Mouse (Mus musculus) B cell, adult 2 months (primary cell): ENCODE measurements around the gene Rab11b.

ENCODE experiments used
- DNase-seq, 2 experiments: peaks; one replicate each; pipeline ENCODE4 v3.0.0; 2022

The Rab11b gene

GRCm38 (mm10) chr17:33760255-33761165, at the start of gene Rab11b:
Rab11b (minus strand) TSS chr17:33760530.
- peak; percentile 95 to 97 for DNase-seq

GRCm38 (mm10) chr17:33808192-33808591, 47.9 kb upstream of the Rab11b start:
- DNase-seq: no peak

GRCm38 (mm10) chr17:33807181-33807888, 47.0 kb upstream of the Rab11b start:
- DNase-seq: no peak

GRCm38 (mm10) chr17:33804745-33805144, 44.4 kb upstream of the Rab11b start:
- DNase-seq: no peak

- DNase-seq: no peak
Measured at GRCm38 (mm10) chr17:33804205-33804604, 43.9 kb upstream of the Rab11b start.

- DNase-seq: no peak
Measured at GRCm38 (mm10) chr17:33802221-33802620, 41.9 kb upstream of the Rab11b start.

GRCm38 (mm10) chr17:33799277-33799676, 38.9 kb upstream of the Rab11b start:
- DNase-seq: no peak

GRCm38 (mm10) chr17:33798306-33798705, 38.0 kb upstream of the Rab11b start:
- DNase-seq: no peak

- DNase-seq: no peak
Measured at GRCm38 (mm10) chr17:33788732-33789131, 28.4 kb upstream of the Rab11b start.

GRCm38 (mm10) chr17:33786375-33786774, 26.0 kb upstream of the Rab11b start:
- no peak for DNase-seq

GRCm38 (mm10) chr17:33784939-33785338, 24.6 kb upstream of the Rab11b start:
- no peak for DNase-seq

- no peak for DNase-seq
Measured at GRCm38 (mm10) chr17:33783408-33783807, 23.1 kb upstream of the Rab11b start.

GRCm38 (mm10) chr17:33782067-33782466, 21.7 kb upstream of the Rab11b start:
- DNase-seq: peak in 1 of 2 experiments; percentile 10

- DNase-seq: peak; percentile 70 to 73
Measured at GRCm38 (mm10) chr17:33781124-33781977, 21.0 kb upstream of the Rab11b start, which contains the start of gene Angptl4. Angptl4 (minus strand) TSS chr17:33781830.

GRCm38 (mm10) chr17:33780431-33780830, 20.1 kb upstream of the Rab11b start:
- no peak for DNase-seq

- DNase-seq: no peak
Measured at GRCm38 (mm10) chr17:33779967-33780295, 19.6 kb upstream of the Rab11b start.

- DNase-seq: no peak
Measured at GRCm38 (mm10) chr17:33779271-33779966, 19.1 kb upstream of the Rab11b start.

- no peak for DNase-seq
Measured at GRCm38 (mm10) chr17:33775287-33775686, 15.0 kb upstream of the Rab11b start.

GRCm38 (mm10) chr17:33774573-33775155, 14.3 kb upstream of the Rab11b start:
- DNase-seq: no peak

GRCm38 (mm10) chr17:33773871-33774572, 13.7 kb upstream of the Rab11b start:
- DNase-seq: no peak

GRCm38 (mm10) chr17:33773426-33773825, 13.1 kb upstream of the Rab11b start:
- no peak for DNase-seq
